Mouse (Mus musculus) adrenal gland (tissue): Measurements from ENCODE around the gene Phtf2.

ENCODE experiments used
- intact Hi-C: fragments of 180-260 bp; cut with DNase I; formaldehyde crosslinking; loops from one replicate; pipeline ENCODE4 v1.15.1; 2025
- long read RNA-seq, 2 experiments: library from polyadenylated mRNA; unstranded; transcript quantifications; one replicate each; pipeline ENCODE4 v2.0.0; 2020; ENCODE audit warnings: borderline replicate concordance in 1 of 2; ENCODE audit not compliant: insufficient replicate concordance in 1 of 2

Phtf2 gene
- long read RNA-seq, experiment 1, partial matches to known transcripts = 0 of 2 reads
- long read RNA-seq, experiment 1, other reads (novel, unspliced or antisense) = 2 of 2 reads
- long read RNA-seq, experiment 2, partial matches to known transcripts = 1 of 2 reads
- long read RNA-seq, experiment 2, other reads (novel, unspliced or antisense) = 1 of 2 reads

DNA sequence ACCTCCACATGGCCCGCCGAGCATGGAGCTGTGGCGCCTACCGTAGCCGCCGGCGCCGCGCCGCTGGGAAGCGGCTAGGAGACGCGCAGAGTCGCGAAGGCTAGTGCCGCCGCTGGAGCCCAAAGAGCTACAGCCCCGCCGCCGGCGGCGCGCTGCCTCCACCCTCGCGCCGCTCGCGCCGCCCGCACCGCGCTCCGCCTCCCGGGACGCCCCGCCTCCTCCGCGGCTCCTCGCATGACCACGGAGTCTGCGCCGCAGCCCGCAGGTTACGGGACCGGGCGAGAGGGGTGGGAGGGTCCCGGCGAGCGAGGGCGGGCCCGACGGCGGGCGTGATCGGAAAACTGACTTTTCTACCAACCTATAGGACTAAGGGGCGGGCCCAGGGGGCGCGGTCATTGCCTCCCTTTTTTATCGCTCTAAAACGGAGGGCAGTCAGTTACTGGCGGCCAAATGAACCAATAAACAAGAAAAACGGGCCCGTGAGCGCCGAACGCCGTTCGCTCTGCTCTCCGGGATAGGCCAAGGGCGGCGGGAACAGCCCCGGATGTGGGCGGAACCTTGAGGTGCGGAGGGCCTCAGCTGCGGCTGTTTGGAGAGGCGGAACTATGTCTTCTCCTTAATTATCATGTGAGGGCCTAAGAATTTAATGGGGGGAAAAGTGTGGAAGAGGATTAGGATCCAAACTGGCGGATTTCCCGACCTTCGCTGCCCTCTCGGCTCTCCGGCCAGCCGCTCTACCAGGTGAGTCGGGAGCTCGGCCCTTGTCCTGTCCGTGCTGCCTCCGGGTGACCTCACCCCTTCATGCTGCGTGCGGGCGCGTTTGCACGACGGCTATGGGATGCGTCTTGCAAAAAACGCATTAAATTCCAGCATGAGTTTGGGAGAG is at the start of gene Phtf2, which contains the start of gene Tmem60:
Gene Phtf2, minus strand, starts transcription at position 210 of the 886 bp plus-strand sequence.
Gene Tmem60, plus strand, starts transcription at position 277 of the 886 bp plus-strand sequence.
- intact Hi-C loops = loop anchor here (2.0 to 10.0 kb wide), 2 partner anchors 69 to 173 kb away; partner anchors contain the start of gene Ptpn12

DNA sequence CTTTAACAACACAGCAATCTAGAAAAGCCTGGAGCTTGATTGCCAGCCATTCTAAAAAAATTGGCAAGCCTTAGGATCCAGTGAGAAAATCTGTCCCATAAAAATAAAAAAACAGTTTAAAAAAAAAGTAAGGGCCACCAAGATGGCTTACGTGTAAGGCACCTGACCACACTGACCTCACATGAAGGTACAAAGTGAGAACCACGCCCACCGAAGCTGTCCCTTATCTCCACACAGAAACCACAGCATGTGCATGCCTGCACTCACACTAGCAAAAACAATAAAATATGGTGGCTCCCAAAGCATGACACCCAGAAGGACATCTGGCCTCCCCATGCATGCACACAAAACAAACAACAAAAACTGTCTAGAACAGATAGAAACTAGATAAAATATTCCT is 49.4 kb upstream of the Phtf2 start:
- intact Hi-C loops = no loop called here

DNA sequence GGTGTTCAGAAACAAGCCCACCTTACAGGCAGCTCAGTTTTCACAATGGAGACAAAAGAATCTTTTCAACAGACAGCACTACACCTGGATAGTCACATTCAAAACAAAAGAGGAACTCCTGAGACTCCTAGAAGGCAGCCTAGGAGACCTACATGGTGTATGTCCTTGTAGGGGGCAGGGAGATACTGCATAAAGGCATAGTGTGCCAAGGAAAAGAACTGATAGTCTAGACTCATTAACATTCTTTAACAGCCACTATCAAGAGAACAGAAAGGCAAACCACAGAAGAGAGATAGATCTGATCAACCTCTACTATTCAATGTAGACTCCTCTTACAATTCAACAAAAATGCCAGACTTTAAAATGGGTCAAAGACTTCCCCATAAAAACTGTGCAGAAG is 48.5 kb upstream of the Phtf2 start:
- intact Hi-C loops = no loop called here

DNA sequence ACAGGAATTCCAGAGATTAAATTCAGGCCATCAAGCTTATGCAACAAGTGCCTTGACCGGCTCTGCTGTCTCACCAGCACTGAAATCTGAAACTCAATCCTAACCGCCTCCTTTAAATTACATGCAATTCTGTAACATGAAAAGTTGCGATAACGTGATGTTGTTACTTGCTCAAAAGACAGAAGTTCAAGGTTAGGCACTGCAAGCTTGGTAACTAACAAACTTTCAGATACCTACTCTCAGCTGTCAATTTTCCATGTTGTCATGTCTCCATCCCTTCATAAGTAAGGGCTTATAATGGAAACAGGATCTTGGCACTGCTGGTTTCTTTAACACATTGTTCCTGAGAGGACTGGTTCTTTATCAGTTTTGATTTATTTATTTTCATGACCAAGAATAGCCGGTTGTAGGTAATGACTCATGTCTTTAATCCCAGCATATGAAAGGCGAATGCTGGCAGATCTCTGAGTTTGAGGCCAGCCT is 47.8 kb upstream of the Phtf2 start:
- intact Hi-C loops = no loop called here

DNA sequence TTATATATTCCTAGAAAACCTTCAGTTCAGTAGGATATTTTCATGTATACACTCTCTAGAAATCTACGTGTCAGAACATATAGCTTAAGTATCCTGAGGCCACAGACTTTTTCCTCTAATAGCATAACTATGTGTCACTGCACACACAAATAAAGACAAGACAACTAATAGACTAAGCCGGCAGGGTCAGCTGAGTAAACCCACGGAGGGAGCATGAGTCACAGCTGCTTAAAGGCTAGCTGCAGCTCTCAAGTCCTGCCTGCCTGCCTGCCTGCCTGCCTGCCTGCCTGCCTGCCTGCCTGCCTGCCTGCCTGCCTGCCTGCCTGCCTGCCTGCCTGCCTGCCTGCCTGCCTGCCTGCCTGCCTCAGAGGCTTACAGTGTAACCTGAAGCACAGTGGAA is 43.5 kb upstream of the Phtf2 start:
- intact Hi-C loops = no loop called here

DNA sequence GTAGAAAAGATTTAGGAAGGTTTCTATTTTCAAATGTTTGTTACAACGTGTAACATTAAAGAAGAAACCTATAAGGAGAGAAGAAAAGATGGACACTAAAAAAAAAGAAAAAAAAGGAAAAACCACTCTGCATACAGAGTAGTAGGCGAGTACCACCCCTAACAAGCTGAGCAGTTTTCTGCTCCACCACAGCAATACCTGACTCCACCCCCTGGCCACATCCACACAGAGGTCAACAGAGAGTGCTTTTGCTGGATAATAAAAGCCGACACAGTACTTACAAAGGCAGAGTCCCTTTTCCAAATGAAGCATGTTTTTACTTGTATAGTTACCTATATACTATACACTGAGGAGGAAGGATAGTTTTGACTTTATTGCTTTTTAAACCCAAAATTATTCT is 42.7 kb upstream of the Phtf2 start:
- intact Hi-C loops = no loop called here

DNA sequence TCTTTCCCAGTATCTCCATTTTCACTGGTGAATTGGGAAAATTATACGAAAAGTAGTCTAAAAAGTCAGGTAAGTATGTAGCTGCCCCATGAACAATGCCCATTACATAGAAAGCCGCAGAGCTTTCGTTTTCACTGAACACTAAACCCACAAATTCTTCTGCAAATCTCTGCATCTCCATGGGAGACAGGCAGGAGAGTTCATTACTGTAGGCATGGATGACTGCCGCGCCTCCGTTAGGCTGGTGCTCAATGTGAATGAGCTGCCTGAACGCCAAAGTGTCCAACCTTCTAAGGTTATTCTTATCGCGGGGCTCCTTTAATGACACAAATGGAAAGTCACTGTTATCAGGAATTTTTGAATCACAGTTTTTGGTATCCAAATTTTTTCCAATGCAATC is 37.6 kb upstream of the Phtf2 start:
- intact Hi-C loops = no loop called here

DNA sequence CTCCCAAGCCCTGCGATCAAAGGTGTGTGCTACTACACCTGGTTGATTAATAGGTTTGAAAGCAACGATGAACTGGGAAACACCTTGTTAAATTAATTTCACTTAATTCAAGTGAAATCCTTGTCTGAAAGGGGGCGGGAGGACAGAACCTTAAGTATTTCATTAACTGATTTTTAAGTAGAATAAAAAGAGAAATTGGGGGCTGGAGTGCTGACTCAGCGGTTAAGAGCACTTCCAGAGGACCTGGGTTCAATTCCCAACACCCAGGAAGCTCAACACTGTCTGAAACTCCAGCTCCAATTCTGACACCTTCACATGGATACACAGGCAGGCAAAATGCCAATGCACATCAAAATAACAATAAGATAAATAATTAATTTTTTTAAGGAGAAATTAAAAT is 37.0 kb upstream of the Phtf2 start:
- intact Hi-C loops = no loop called here

DNA sequence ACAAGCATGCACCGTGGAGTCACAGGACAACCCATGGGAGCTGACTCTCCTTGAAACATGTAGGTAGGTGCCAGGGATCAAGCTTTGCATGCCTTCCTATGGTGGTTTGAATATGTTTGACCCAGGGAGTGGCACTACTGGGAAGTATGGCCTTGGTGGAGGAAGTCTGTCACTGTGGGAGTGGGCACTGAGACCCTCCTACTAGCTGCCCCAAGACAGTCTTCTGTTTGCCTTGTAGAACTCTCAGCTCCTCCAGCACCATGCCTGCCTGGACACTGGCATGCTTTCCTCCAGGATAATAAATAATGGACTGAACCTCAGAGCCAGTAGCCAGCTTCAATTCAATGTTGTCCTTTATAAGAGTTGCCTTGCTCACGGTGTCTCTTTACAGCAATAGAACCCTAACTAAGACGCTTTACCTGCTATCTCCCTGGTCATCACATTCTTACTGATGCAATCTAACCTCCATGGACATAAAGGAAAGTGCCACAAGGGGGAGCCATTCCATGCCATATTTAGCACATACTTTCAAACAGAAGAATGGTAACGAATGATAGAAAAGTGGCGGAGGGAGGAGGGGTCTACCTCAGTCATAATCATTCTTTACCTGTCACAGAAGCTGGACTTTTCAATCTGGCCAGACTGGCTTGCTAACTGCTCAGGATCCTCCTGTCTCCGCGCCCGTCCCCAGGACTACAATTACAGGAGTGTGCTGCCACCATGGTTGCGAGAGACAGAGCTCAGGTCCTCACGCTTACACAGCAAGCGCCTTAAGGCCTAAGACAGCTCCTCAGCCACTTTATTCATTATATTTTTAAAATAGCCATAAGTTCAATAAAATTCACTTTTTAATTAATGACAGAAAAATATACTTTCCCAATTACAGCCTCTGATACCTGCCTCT is 31.7 kb upstream of the Phtf2 start:
- intact Hi-C loops = loop anchor here (5.0 kb wide), 2 partner anchors 39 to 54 kb away; no protein-coding TSS in a partner anchor

DNA sequence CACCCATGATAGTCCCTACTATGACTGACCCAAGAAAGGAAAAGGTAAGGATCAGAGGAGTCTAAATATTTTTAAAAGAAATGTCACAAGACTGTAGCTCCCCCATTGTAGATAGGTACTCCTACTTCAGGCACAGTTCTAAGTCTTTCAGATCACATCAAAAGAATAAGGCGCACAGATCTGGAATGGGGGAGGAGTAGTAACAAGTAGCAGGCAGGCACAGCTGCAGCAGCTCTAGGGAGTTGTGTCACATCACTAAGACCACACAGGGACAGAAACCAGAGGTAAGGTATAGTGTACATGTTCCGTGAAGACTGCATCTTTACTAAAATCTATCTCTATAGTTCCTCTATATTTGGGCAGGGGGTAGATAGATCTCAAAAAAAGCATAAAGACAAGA is 29.8 kb upstream of the Phtf2 start:
- intact Hi-C loops = loop anchor here (5.0 kb wide), 2 partner anchors 41 to 56 kb away; no protein-coding TSS in a partner anchor

DNA sequence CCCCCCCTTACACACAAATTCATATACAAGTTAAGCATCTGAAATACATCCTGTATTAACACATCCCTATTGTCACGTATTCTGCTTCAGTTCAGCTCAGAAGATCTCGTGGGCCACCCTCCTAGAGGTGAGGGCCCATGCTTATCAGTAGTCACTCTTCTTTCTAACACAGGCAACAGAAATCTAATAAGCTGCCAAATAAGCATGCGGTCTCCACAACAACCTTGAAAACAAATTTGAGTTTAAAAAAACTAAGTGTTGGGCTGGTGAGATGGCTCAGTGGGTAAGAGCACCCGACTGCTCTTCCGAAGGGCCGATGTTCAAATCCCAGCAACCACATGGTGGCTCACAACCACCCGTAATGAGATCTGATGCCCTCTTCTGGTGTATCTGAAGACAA is 24.3 kb upstream of the Phtf2 start:
- intact Hi-C loops = no loop called here

DNA sequence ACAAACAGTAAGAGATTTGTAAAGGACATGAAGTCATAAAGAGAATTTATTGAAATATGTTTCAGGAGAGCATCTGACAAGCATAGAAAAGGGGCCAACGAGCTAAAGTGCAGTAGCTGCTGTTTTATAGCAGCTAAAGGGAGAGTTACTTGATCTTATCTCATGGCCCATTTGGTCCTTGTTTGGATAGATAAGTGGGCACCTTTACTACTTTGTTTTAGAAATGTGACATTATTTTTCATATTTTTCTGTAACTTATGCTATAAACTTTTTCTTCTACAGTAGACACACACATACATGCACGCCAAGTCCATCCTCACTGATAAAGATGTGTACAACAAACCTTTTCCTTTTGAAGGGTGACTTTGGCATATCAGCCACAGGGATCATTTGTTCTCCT is 23.5 kb upstream of the Phtf2 start:
- intact Hi-C loops = no loop called here

DNA sequence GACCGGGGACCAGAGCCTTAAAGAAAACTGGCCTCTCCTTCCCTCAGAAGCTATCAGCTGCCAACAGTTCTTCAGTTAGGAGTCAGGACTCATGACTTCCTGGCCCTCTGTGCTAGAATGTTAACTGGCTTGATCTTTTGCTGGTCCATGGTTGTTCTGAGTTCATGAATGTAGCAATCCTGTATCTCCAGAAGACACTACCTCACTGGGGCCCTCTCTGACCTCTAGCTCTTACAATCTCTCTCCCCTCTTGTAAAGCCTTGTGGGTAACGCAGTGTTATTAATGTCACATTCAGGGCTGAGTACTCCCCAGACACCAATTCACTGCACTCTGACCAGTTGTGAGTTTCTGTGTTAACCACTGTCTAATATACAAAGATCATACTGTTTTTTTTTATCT is 22.7 kb upstream of the Phtf2 start:
- intact Hi-C loops = no loop called here

DNA sequence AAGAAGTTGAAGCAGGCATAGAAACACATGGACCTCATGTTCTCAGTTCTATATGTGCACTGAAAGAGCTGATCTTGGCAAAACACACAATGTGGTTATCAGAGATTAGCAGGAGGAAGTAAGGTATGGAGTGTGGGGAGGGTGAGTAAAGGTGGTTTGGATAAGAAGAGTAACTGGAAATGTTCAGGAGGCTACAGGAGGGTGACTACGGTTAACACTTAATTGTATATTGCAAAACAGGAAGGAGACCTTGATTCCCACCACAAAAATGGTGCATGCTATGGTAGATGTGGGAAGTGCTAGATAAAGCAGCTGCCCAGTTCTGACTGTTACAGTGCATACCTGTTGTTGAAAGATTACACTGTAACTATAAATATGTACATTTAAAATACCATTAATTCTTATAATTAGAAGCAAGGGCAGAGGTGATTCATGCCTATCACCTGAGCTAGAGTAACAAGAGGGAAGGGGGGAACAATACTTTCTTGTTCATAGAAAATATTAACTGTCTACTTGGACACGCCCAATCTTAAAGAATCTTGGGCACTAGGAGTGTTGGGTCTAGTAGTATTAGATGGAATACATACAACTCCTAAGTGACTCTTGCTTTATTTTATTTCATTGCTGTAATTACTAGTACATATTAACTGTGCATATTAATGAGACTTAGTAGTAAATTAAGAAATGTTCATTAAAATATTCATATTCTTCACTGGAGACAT is 15.7 kb upstream of the Phtf2 start:
- intact Hi-C loops = no loop called here

DNA sequence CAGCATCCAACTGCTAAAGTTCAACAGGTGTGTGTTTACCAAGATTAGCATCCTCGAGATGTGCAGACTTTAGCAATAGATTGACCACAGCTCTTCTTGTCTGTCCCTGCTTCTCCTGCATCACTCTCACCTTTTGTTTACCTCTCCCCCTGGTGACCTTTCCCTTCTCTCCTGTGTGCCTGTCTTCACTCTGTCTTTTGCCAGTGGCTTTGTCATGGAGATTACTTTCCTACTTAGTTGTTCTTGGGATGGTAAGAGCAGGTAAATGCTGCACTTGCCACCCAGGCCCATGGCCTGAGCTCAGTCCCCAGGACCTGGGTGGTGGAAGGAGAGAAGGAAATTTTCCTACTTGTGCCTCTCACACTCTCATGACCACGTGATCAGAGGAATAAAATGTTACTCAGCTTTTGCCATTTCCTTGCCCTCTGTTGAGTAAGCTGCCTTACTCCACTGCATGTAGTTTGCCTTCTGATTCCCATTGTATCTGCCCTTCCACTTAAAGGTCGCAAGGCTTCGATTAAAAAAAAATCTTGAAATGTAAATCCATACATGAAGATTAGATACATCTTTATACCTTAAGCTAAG is 2.2 kb upstream of the Phtf2 start:
- intact Hi-C loops = loop anchor here (10.0 kb wide), 1 partner anchor 171 kb away; the partner anchor contains the start of gene Ptpn12

DNA sequence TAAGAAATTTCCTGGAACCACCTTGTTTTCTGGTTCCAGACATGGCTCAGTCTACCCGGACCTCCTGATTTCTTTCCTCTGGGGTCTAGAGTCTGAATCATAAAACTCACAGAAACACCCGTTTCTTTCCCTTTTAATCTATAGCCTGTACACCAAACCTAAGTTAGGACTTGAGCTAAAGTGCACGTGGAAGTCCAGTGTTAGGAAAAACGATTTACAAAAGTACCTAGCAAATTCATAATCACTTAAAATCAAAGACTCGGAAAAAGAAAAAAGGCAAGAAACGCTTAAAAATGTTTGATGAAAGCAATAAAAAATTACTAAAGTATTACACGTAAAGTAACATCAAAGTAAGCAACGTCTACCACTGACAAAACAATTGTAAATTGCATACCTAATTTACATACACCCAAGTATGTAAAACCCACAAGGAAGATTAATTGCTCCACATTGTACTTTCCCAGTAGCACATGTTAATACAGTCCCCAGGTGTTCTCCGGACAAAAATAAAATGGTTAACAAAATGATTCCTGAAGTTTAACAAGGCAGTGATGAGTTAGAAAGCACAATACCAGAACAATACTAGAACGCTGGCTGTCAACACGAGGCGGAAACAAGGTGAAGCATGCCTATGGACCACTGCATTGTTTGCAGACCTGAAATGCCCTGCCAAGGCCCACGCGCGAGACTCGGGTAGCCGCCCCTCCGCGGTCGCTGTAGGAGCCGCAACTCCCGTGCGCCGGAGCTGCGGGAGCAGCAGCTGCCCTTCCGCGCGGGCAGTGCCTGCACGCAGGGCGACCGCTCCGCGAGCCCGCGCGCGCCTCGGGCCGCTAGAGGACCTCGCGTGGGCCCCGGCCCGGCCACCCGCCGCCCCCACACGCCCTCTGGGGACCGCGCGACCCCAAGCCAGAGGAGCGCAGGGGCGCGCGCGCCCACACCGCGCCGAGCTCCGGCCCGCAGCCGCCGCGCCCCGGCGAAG is 838 bp downstream of the Phtf2 start:
- intact Hi-C loops = loop anchor here (10.0 kb wide), 1 partner anchor 174 kb away; the partner anchor contains the start of gene Ptpn12

DNA sequence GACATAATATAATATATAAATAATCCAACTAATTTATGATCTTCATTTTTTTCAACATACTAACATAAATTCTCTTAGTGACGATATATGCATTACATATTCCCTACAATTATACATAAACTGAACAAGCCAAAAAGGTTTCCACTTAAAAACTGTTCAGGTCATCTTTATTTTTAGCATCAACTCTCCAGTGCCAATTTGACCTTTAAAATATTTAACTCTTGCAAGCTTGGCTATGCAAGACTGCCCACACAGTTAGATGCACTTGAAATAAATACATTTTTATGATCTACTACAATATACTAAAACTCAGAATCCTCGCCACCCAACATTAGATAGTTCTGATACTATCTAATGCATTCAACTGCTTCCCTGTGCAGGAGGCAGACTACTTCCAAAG is 1.5 kb downstream of the Phtf2 start:
- intact Hi-C loops = loop anchor here (10.0 kb wide), 1 partner anchor 174 kb away; the partner anchor contains the start of gene Ptpn12

DNA sequence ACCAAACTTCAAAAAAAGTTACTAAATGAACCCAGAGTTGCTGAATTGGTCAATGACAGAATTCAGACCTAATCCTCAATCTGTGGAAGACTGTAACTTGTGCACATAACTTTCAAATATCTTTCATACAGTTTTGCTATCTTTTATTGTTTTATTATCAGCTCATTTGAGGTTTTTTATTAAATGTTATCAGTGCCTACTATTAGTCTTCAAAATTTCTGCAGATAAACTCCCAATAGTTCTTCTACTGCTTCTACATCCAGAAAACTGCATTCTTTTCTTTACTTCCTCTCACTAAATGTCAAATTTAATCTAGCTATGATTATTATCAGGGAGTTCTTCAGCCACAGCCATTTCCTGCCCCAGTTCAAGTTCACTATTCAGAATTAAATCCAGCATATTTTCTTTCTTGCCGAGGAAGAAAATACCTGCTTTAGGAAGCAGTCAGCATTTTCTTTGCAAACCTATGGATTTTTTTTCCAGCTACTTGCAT is 4.9 kb downstream of the Phtf2 start:
- intact Hi-C loops = no loop called here

DNA sequence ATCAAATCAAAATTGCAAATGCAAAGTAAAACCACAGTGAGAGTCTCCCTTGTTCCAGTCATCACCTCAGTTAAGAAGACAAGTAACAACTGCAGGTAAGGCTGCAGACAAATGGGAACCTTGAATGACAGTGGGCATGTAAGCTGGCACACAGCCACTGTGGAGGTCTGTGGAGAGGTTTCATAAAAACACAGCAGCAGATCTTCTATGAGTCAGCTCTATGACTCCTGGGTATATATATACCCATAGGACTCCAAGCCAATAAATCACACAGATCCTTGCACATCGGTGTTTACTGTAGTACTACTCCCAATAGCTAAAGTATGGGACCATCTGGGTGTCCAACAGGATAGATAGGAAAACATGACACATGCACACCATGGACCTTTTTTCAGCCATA is 8.8 kb downstream of the Phtf2 start:
- intact Hi-C loops = no loop called here
